Mouse (Mus musculus) right cerebral cortex, adult 18-20 months (tissue): ENCODE measurements around the gene Sytl4.

ENCODE experiments used
- DNase-seq: peaks from one replicate; pipeline ENCODE4 v3.0.0; 2022; ENCODE audit warnings: mixed read lengths

Gene Sytl4

DNA sequence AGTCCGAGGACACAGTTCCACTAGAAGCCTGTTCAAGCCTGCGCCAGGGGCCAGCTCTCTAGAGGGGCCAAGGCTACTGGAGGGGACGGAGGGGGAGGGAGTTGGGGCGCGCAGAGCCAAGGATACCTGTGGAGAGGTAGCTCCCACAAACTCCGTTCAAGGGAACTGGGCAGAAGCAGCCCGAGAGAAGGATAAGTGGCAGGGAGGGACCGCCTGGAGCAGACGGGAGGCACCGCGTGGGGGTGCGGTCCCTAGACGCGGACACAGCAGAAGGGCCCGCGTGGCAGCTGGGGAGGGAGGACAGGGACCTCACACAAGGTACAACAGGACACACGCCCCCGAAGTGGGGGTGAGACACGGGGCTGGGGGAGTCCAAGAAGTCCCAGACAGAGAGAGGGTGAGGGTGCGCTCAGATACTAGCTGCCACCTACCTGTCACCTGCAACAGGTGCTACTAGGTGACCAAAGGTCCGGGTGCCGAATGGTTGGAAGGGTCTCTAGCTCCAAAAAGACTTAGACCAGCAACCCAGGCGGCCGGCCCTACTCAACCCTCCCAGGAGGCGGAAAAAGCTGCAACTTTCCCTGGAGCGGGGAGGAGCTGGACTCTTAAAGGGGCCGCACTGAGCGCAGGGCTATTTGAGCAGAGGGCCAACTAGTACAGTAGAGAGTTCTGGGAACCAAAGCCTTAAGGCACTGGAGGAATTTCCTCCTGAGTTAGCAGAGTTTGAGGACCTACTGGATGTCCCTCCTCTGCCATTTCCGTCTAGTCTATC lies at the start of gene Sytl4:
Gene Sytl4, minus strand, starts transcription at position 582 of the 772 bp plus-strand sequence.
- DNase-seq, result no peak

DNA sequence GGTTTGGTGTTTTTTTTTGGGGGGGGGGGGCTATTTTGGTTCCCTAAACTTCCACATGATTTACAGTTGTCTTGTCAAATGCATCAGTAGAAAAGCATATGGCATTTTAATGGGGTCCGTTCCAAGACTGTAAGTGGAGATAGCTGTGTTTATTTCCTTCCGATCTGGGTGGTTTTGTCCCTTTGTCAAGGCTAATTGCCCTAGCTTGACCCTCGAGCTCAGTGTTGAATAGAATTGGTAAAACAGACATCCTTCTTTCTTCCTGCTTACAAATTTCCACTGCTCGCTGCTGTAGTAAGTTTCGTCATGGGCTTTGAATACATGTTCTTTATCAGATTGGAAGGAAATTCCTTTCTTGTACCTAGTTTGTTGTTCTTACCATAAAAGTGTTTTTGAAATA lies 39.1 kb upstream of the Sytl4 start:
- no peak for DNase-seq

DNA sequence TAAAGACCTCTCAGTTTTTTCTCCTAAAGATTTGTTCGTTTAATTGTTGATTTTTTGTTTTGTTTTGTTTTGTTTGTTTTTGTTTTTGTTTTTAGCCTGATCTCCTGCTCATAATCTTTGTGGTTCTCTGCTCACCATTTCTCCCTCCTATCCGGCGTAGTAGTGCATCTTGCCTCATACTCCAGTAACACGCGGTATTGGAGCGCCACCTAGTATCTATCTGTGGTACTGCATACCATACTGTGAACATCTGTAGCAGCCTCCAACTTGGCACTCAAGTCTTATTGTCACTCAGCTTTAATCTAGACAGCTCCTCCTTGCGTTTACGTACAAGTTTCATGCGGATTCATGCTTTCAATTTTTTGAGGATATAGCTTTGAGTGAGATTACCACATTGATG lies 37.4 kb upstream of the Sytl4 start:
- peak; percentile 52 for DNase-seq

DNA sequence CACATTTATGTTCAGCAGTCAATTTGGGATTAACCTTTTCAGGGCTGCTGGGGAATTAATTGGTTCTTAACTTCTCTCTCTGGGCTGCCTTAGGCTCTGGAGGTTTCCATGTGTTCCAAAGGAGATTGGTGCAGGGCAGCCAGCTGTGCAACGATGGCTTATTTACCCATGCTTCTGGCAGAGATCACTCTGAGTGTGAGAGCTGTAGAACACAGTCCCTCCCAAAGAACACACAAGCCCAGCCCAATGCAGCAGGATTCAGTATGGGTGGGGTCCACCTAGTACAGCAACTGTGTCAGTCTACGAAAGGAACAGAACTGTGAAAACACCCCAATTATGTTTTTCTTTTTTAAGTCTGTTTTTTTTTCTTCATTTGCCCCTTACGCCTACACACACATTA lies 14.3 kb upstream of the Sytl4 start:
- DNase-seq, result no peak

- no peak for DNase-seq
Measured at GRCm38 (mm10) chrX:133964615-133965014, 17.0 kb downstream of the Sytl4 start.

DNA sequence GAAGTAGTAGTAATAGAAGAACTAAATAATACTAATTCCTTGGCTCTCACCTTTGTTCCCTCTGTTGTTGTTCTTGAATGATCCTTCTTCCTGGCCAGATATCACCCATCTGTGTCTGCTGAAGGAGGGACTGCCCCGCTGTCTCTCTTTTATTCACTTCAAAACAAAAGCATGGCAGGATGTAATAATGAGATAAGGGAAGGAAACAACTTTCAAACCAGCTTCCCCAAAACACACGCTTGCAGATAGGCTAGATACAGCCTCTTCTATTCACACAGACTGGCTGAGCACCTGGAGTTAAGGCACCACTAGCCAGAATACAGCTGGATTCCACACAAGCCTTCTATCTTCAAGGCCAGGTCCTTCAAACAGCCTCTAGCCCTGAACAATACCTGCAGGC lies 21.0 kb downstream of the Sytl4 start:
- DNase-seq, result no peak

DNA sequence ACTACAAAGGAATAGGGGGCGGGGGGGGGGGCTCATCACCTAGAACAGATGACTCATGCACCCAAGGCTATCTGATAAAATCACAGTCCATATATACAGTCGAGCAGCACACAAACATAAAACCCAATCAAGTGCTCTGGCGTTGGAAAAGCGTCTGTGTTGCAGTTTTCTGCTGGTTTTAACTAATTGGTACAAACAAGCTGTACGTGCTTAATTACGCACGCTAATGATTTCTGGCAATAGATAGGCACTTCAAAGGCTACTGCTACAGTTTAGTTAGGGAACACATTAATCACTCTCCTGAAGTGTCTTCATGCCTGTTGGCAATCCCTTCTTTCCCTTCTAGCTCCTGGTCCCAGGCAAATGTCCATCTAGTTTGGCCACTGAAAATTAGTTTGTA lies 27.0 kb downstream of the Sytl4 start:
- no peak for DNase-seq

- peak; percentile 33 for DNase-seq
Measured at GRCm38 (mm10) chrX:133947427-133947826, 34.2 kb downstream of the Sytl4 start.

GRCm38 (mm10) chrX:133939561-133939960 lies 42.1 kb downstream of the Sytl4 start:
- no peak for DNase-seq

- DNase-seq, result no peak
Measured at GRCm38 (mm10) chrX:133936605-133937225, 44.9 kb downstream of the Sytl4 start.

- peak; percentile 31 for DNase-seq
Measured at GRCm38 (mm10) chrX:133931302-133932013, 50.2 kb downstream of the Sytl4 start.

DNA sequence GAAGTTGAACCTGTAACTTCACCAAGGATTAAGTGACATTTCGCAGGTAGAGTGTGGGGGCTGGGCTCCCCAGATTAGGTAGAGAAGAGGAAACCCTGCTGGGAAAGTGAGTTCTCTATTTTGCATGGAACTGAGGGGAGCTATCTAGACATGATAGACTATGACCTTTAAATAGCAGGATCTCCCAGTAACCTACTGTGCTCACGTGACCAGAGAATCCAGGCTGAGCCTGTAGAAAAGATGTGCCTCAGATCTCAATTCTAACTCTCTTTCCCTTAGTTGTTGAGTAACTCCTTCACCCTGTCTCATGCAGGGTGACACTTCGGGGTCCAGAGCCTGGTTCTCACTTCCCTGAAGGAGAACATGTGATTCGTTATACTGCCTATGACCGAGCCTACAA lies 54.9 kb downstream of the Sytl4 start:
- DNase-seq, result no peak

DNA sequence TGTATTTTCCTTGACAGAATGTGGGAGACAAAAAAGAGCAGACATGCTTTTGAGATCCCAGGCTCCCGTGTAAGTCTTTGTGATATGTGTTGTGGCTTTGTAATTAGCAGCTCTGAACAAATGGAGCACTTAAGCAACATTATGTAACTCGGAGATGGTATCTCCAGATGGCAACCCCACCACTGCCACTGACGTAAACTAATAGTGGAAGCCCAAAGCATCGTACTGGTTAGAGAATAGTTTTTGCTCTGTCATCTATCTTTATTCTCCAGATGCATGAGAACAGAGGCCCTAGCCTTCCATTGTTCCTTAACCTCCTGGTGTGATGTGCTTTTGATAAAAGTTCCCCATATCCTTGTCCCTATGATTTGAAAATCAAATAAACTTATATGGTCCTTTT lies 60.4 kb downstream of the Sytl4 start:
- DNase-seq, result no peak

DNA sequence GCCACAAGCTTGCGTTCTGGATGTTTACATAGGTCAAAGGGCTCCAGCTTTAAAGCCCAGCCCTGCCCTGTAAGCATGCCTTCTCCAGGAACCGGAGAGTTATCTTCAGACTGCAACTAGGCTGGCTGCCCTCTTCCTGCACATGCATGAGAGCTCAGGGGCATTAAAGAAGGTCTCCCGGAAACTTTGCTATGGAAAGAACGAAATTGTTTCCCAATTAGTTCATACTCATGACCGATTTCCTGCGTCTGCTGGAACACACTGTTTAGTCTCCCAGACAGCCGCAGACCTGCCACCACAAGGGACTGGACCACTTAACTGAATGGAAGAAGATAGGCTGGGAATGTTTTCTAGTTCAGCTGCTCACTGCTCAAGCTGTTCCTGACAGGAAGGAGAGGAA lies 67.4 kb downstream of the Sytl4 start:
- no peak for DNase-seq

DNA sequence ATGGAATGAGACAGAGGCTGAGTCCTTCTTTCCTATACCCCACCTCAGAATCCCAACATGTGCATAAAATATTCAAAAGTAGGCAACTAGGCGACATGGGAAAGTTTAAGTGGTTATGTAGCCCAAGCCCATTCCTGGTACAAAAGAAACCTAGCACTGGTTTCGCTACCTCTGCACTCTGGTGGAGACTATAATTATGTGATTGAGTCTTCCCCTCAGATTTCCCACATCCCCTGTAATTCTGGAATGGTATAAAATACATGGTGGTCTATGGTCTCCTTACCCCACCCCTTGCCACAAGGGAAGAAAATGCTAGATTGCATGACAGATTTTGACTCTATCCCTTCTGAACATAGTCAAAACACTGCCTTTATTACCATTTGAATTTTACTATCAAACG lies 68.6 kb downstream of the Sytl4 start:
- DNase-seq, result no peak

DNA sequence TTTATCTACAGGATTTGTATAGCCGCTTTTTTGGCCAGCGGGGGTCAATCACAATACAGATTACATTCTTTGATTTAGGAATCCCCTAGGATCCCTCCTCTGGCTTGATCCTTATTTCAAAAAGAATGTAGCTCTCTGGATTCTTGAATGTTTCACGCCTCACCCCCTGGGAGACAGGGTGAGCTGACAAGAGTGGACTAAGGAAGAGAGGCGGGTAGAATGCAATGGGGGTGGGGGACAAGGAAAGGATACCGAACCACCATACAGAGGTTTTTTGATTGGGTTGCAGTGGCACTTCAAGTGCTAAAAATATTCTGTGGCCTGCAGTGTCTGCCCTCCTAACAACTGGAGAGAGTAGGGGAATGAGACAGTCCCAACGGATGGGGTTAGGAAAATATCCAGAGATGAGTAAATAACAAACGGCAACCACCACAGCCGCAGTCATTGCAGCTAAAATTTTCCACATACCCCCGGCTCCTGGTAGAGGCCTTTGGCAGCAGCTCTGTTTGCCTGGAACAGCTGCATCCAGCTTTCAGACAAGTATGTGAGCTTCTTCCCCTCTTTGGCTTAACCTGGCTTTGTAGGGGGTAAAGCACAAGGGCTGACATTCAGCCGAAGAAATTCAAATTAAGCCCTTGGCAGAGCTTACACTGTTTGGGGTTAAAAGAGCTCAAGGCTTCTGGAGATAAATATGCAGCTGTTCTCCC lies 70.1 kb downstream of the Sytl4 start:
- no peak for DNase-seq

GRCm38 (mm10) chrX:133908261-133908660 lies 73.4 kb downstream of the Sytl4 start, which contains the start of gene Srpx2:
Srpx2 (plus strand) TSS chrX:133908426.
- DNase-seq, result no peak

GRCm38 (mm10) chrX:133898014-133898542 lies 83.5 kb downstream of the Sytl4 start, which contains the start of gene Tspan6:
Tspan6 (minus strand) TSS chrX:133898429.
- DNase-seq, result peak; percentile 82

DNA sequence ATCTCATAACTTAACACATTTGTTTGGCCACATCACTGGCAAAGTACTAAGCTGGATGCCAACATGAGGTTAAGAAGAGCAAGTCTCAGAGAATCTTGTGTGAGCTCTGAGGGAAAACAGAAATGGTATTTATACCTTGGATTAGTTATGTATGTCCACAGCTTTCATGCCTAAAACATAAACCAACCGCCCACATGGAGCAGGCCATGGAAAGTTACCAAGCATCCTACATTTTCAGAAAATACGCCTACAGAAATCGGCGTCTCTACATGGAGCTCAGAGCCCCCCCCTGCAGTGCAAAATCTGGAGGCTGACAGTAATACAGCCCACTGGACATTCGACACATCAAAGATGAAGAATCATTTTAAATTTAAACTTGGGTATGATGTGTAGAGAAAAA lies 93.5 kb downstream of the Sytl4 start:
- peak; percentile 2 for DNase-seq

GRCm38 (mm10) chrX:133887308-133887707 lies 94.3 kb downstream of the Sytl4 start:
- DNase-seq, result no peak
